Mouse (Mus musculus): ENCODE data around the gene Cdkn1b.

Cdkn1b gene

DNA sequence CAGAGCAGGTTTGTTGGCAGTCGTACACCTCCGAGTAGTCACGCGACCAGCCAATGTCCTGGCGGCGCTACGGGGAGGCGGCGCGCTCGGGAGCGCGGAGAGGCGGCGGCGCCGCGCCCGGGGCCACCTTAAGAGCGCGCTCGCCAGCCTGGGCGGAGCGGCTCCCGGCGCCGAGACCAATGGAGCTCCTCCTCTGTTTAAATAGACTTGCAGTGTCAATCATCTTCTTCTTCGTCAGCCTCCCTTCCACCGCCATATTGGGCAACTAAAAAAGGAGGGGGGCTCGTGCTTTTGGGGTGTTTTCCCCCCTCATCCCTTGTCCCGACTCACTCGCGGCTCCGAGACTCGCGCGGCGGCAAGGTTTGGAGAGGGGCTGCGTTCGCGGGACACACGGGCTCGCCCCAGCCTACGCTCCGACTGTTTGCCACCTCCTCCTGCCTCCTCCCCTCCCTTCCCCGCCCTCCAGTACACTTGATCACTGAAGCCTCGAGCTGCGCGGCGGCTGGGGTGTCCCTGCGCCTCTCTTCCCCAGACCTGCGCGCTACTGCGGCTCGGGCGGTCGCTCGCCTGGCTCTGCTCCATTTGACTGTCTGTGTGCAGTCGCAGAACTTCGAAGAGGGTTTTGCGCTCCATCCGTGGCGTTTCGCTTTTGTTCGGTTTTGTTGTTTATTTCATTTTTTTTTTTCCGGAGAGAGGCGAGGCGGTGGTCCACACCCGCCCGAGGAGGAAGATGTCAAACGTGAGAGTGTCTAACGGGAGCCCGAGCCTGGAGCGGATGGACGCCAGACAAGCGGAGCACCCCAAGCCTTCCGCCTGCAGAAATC lies at the start of gene Cdkn1b:
Gene Cdkn1b, plus strand, starts transcription at position 212 of the 824 bp plus-strand sequence.
- in situ Hi-C loops (cut with MseI, MboI), result no loop called here

DNA sequence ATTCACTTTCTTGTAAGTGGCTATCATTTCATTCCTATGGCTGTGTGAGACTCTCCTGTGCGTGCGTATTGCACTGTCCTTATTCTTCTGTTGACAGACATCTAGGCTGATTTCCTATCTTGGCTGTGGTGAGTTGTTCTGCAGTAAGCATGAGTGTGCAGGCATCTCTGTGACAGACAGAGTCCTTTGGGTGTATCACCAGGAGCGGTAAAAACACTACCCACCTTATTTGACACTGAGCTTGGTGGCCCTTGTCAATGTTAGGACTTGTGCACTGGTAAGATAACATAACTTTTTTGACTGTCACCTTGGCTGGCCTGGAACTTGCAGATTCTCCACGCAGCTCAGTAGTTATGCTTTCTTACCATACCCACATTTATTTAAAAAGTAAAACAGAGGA lies 49.3 kb upstream of the Cdkn1b start:
- in situ Hi-C loops (cut with MseI, MboI), result no loop called here

DNA sequence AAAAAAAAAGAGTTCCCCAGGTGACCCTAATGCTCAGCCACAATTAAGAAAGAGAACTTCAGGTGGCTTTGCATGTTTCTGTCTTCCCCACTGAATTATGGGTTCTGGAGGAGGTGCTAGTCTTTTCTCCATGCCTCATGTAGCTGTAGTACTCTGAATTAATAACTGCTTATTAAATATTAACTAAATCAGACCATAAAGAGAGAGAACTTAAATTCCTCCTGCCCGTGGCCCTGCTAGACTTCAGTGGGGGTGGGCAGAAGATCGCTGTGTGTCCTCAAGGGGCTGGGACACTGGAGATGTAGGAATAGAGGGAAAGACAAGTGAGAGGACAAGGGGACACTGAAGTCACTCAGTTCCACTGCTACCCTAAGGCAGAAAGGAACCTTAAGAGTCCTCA lies 48.0 kb upstream of the Cdkn1b start:
- in situ Hi-C loops (cut with MseI, MboI), result no loop called here

DNA sequence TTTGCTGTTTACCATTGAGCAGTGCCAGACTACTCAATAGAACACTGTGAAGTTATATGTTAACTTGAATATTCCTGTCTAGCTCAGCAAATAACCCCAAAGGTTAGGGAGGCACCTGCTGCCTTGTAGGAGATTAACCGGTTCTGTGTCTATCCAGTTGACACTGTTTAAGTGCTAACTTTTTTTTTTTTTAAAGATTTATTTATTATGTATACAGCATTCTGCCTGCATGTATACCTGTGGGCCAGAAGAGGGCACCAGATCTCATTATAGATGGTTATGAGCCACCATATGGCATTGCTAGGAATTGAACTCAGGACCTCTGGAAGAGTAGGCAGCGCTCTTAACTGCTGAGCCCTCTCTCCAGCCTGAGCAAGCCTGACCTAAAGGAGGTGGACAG lies 47.2 kb upstream of the Cdkn1b start:
- in situ Hi-C loops (cut with MseI, MboI), result no loop called here

DNA sequence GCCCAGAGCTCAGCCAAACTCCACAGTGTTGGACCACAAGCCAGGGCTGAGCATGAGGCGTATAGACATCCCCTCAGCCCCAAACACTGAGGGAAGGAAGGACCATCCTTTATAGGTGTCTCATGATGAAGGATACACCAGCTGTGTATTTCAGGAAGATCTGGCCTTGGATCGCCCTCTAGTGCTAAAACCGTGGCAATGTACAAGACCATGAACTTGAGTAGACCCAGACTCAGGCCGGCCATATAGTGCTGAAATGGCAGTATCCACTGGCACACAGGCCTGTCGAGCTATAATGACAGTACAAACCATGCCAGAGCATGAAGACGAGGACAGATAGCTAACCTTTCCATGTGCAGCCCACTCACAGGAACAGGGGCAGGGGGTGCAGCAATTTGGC lies 43.4 kb upstream of the Cdkn1b start:
- in situ Hi-C loops (cut with MseI, MboI), result loop anchor here in 1 of 2 experiments (5.0 kb wide), 1 partner anchor 76 kb away; no protein-coding TSS in a partner anchor

DNA sequence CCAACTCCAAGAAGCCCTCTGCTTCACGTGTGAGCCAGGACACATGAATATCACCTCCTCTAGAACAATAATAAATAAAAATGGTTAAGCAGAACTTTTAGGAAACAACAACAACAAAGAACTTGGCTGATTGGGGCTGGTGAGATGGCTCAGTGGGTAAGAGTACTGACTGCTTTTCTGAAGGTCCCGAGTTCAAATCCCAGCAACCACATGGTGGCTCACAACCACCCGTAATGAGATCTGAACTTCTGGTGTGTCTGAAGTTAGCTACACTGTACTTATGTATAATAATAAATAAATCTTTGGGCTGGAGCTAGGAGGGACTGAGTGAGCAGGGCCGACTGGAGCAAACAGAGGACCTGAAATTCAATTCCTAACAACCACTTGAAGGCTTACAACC lies 42.9 kb upstream of the Cdkn1b start:
- in situ Hi-C loops (cut with MseI, MboI), result loop anchor here in 1 of 2 experiments (5.0 kb wide), 1 partner anchor 75 kb away; no protein-coding TSS in a partner anchor

DNA sequence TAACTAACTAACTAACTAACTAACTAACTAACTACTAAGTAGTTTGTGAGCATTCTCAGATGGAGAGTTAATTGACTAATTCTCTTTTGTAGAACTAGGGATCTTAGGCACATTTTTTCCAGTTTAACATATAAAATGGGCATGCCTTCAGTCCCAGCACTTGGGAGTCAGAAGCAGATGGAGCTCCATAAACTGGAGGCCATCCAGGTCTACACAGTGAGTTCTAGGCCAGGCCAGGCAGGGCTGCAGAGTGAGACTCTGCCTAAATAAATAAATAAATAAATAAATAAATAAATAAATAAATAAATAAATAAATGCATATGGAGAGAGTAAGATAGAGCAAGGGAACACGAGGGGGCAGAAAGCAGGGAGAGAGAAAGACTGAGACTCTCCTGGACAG lies 42.3 kb upstream of the Cdkn1b start:
- in situ Hi-C loops (cut with MseI, MboI), result loop anchor here in 1 of 2 experiments (5.0 kb wide), 1 partner anchor 74 kb away; no protein-coding TSS in a partner anchor

DNA sequence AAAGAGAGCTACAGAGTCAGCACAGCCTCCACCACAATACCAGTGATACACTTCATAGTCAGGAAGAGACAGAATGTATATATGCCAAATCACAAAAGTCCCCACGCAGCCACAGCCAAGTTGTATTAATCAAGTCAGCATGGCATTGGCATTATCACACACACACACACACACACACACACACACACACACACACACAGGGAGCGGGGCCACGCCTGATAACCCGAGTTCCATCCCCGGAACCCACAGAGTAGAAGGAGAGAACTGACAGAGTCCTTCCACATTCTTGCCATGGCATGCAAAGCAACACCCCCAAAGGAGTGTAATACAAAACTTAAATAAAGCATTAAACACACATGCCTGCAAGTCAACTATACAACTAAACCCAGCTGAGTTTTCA lies 40.6 kb upstream of the Cdkn1b start:
- in situ Hi-C loops (cut with MseI, MboI), result loop anchor here in 1 of 2 experiments (5.0 kb wide), 1 partner anchor 73 kb away; no protein-coding TSS in a partner anchor

DNA sequence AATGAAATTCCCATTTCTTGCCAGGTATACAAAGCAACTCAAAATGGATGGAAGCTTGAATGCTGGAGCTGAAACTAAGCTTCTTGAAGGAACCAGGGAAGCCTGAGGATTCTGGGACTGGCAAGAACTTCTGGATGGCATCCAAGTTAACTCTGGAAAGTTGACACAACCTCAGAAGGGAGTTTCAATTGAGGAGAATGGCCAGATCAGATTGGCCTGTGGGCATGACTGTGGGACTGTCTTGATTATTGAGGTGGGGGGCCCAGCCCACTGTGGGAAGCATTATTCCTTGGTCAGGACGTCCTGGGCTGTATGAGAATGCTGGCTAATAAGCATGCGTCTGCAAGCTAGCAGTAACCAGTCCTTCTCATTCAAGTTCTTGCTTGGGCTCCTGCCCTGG lies 40.2 kb upstream of the Cdkn1b start:
- in situ Hi-C loops (cut with MseI, MboI), result no loop called here

DNA sequence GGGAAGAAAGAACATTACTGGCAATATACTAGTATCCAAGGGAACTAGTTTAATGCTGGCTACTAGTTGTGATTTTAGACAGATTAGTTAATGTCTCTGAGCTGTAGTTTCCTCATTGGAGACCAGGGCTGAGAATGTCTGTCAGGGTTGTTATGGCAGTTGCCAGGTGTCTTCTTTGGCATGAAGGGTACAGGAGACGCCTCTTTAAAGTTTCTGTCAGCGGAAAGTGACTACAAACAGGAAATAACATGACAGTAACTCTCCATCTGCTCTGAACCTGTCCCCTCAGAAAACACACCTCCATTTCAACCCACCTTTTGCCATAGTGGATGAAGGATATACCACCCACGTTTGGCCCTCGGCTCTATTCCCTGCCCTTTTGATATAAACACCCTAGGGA lies 36.5 kb upstream of the Cdkn1b start:
- in situ Hi-C loops (cut with MseI, MboI), result no loop called here

DNA sequence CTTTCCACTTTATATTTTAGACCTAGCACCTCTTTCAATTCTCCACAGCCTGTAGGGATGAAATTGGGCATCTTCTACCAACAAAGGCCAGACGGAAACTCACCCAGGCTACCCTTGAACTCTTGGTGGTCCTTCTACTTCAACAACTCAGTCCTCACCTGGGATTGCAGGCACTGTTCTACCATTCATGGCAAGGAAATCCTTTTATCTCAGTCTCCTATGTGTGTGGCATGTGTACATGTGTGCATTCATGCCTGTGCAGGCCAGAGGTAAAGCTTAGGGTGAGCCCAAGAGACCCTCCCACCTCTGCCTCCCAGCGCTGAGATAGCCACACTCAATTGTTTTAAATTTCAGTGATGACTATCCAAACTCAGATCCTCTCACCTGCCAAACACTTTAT lies 34.7 kb upstream of the Cdkn1b start:
- in situ Hi-C loops (cut with MseI, MboI), result no loop called here

DNA sequence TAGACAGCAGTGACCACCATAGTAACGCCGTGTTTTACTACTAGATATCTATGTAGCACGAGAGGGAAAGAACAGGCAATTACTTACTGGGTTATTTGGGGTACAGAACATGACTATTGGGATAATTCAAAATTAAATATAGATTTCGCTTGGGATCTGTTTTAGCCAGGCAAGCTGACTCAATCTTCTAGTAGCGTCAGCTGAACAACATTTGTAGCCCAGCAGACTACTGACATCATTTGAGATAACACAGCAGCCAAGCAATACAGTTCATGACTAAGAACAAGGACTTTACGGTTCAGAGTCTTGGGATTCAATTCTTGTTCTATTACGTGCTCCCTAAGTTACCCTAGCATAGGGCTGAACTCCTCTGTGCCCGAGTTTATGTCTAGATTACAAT lies 33.7 kb upstream of the Cdkn1b start:
- in situ Hi-C loops (cut with MseI, MboI), result no loop called here

DNA sequence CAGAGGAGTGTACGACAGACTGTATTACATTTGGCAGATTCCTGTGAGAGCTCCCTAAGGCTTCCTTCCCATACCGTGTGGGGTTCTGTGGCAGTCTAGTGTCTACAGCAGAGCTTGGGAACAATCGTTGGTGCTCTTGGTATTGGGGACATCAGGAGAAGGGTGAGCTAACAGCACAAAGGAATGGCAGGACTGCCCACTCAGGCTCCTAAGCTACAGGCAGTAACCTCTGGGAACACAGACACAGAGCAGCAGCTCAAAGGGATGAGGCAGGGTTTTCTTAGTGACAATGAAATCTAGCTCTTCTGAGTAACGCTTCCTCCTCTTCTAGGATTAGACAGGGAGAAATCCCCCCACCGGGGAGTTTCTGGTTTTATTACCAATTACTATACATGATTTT lies 33.2 kb upstream of the Cdkn1b start:
- in situ Hi-C loops (cut with MseI, MboI), result no loop called here

DNA sequence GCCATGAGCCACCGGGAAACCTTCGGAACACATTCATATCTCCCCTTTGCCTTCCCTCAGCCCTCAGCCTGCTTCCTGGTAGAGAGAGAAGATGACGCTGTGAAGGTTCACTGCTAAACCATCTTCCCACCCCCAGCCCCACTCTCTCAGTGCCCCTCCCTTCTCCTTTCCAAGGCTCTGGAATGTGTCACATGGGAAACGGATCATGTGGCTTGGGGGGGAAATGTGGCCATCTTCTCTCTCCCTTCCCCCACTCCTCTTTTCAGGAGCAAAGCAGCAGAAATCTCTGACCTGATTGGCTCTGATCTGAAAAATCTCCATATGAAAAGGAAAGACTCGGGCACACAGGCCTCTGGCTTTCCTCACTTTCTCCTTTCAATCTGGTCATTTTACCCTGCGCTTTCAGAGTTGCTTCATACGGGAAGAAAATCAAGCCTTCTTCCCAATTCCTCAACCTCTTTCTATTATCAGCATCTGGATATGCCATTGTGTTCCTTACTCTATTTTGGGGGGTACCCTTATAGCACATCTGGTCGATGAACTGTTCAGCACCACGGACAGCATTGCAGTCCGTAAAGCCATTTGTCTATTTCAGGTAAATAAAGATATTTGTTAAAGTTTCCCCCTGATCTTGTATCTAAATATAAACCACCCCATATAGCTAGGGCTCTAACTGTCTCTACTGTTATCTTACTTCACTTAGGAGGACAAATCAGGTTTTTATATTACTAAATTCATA lies 32.3 kb upstream of the Cdkn1b start:
- in situ Hi-C loops (cut with MseI, MboI), result no loop called here

DNA sequence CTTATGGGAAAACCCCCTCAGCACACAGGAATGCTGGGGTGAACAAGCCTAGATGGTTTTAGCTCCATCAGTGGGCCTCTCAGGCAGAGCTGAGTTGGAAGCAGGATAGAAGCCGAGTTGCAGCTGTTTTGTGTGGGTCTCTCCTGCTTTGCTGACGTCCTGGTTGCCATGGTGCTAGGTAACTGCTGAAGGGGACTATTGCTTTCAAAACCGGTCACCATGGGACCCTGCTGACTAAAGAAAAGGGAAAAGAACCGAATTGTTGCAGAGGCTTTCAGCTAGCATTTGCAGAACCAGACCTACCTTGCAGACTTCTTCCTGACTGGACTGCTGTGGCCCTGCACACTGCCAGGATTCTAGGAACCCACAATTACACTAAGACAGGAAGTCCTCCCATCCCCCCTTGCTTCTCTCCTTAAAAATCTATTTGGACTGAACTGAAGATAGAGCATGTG lies 31.6 kb upstream of the Cdkn1b start:
- in situ Hi-C loops (cut with MseI, MboI), result no loop called here

DNA sequence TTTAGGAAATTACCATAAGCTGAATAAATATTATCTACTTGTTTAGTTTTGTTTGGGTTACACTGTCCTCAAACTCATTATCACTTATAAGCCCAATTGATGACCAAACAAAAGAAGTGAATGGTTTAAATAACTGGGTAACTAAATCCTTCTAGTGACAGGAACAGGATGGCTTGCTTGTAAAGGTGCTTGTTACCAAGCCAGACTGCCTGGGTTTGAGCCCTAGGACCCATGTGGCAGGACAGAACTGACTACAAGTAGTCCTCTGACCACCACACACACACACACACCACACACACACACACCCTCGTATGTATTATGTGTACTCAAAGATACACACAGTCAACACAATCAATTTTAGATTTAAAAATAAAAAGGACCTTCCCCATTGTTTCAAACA lies 30.4 kb upstream of the Cdkn1b start:
- in situ Hi-C loops (cut with MseI, MboI), result no loop called here

DNA sequence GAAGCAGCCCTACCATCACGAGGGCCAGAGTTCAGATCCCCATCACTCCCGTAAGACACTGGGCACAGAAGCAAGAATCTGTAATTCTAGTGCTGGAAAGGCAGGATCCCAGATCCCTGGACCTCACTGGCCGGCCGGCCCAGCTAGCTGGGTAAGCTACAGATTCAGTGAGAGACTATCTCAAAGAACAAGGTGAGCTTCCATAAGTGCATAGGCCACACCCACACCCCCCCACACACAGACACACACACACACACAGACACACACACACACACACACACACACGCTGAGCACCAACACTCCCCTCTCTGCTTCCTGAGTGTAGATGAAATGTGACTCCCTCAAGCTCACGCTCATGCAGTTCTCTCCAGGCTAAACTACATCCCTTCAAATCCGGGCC lies 29.8 kb upstream of the Cdkn1b start:
- in situ Hi-C loops (cut with MseI, MboI), result no loop called here

DNA sequence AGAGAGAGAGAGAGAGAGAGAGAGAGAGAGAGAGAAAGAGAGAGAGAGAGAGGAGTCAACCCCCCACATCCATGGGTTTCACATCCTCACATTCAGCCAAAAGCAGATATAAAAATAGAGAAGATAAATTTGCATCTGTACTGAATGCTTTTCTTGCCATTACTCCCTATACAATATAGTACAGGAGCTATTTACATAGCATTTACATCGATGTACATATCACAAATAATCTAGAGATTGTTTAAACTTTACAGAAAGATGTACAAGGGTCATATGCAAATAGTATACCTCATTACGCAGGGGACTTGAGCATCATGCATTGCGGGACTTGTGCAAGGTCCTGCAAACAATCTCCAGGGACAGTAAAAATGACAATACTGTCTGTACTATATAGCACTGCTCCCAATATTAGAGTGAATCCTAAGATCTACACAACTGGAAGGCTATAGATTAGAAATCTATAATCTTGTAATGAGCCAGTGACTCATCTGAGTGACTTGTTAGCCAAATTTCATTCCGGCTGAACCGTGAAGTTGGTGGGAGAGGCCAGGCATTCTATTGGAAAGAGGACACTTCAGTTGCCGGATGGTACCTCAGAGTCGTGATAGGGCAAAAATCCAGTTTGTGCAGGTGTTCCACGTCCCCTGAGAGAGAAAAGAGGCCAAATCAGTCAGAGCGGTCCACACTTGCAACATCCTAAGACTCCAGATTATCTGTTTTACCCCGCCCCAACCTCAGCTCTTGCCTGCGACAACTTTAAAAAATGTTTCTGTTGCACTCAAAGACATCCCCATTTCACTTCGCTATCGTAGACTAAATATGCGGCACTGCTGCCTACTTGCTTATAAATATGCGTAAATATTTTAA lies 23.4 kb upstream of the Cdkn1b start:
- in situ Hi-C loops (cut with MseI, MboI), result no loop called here

DNA sequence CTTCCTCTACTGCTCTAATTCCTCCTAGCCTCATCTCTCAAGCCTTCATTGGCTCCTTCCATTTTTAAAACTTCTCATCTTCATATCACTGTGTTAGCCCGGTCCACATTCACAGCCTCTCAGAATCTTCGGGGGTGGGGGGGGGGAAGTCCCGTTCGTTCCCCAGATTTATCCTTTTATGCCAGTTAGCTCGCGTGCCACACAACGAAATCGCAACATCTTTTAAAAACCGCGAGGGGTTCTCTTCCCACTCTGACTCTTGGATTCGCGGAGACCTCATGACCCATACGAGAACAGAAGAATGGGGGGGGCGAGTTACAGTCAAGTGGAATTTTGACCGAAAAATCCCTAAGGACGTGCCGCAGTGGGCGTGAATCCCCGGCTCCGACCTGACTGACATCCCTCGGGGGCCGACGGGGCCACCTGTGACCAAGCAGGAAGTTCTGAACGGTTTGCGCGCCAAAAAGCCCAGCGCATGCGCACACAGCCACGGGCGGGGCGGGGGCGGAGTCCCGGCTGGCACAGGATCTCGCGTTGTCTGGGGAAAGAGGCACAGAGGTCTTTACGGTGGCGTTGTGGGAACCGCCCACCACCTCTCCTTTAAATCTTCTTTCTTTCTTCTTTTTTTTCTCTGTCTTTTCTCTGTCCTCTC lies 22.6 kb upstream of the Cdkn1b start:
- in situ Hi-C loops (cut with MseI, MboI), result no loop called here

DNA sequence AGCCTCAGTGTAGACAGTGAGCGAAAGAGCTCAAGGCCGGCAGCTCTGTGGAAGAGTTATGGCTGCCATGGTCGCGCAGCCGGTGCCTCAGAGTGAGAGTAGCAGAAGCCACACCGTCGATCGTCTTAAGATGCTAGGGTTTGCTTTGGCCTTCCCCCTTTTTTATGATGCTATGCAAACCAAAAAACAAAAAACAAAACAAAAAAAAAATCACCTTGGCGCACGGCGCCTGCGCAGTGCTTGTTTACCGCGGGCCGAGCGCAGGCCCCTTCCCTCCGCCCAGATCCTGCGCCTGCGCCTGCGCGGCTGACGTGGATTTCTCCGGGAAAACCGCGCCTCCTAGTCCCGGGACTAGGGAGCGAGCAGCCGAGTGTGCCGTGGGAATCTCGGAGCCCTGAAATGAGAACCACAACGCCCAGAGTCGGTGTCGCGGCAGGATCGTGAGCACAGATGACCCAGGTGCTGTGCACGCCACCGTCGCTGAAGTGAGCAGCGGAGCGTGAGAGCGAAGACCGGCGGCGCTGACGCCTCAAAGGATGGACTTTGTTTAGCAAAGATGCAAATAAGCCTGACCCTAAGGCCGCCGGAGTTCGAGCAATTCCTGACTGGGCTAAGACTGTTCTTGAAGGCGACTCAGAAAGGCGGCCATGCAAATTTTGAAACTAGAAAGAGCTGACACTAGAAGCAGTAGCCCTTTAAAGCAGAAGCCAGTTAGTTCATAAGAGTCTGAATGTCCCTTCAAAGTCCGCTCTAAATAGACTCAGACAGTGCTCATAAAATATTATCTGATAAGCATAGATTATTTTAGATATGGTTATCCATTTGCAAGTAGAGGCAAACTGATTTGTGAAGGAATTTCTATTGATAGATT lies 21.9 kb upstream of the Cdkn1b start, which contains the start of gene Gpr19:
Gene Gpr19, minus strand, starts transcription at position 484 of the 871 bp plus-strand sequence.
- in situ Hi-C loops (cut with MseI, MboI), result no loop called here

All from mouse trophoblast stem cell (cell line).